Mouse (Mus musculus) embryonic facial prominence, embryonic 10.5 days (tissue): ENCODE data around the gene Lrig1. TPM values are rescaled to one million over a fixed set of nuclear protein-coding genes. Genes with fewer than 3 reads are reported as not detected.
"Not testable (repeated sequence)": the region's sequence is repeated elsewhere in the genome, so short reads cannot be mapped to it uniquely, and the experiment has no call there.

Experiments
- DNase-seq: peaks from one replicate; pipeline ENCODE4 v3.0.0-alpha.2; 2017; ENCODE audit warnings: low spot score
- H3K27ac ChIP-seq: fragments of 300-500 bp; sonication (generic); replicated peaks from 2 replicates; pipeline ENCODE4 v1.5.1; 2016; ENCODE audit warnings: mild to moderate bottlenecking
- H3K27me3 ChIP-seq: fragments of 300-500 bp; sonication (generic); replicated peaks from 2 replicates; pipeline ENCODE4 v1.6.1; 2016; ENCODE audit warnings: low read depth, mild to moderate bottlenecking; ENCODE audit not compliant: poor library complexity, severe bottlenecking
- H3K36me3 ChIP-seq: fragments of 300-500 bp; sonication (generic); replicated peaks from 2 replicates; pipeline ENCODE4 v1.6.1; 2016; ENCODE audit warnings: mild to moderate bottlenecking, moderate library complexity
- H3K4me1 ChIP-seq: fragments of 300-500 bp; sonication (generic); 2 replicates; pipeline ENCODE4 v1.6.1; 2016
- H3K4me3 ChIP-seq: fragments of 300-500 bp; sonication (generic); 2 replicates; pipeline ENCODE4 v1.5.1; 2016; ENCODE audit warnings: mild to moderate bottlenecking, moderate library complexity
- H3K9me3 ChIP-seq: fragments of 300-500 bp; sonication (generic); 2 replicates; pipeline ENCODE4 v1.6.1; 2016; ENCODE audit warnings: mild to moderate bottlenecking
- WGBS: fragments of 180-500 bp; shearing (Covaris S2); methylation state at CpG from one replicate; pipeline ENCODE4 v1.1.7; 2016; 5-methylcytosine and 5-hydroxymethylcytosine counted together
- microRNA-seq: library from miRNA; unstranded; fragments of <30 nt; microRNA quantifications from one replicate; pipeline ENCODE4, GENCODE M21; 2017
- polyA plus RNA-seq: library from polyadenylated mRNA; unstranded; fragments of >200 nt; fragmentation: Nextera tagmentation; extraction: Ambion mirVana; gene quantifications from 2 replicates; pipeline ENCODE4 v1.2.1, GENCODE M21; 2016

Gene Lrig1
- polyA plus RNA-seq, 1 experiment from 2014 or later = 11.8 TPM

DNA sequence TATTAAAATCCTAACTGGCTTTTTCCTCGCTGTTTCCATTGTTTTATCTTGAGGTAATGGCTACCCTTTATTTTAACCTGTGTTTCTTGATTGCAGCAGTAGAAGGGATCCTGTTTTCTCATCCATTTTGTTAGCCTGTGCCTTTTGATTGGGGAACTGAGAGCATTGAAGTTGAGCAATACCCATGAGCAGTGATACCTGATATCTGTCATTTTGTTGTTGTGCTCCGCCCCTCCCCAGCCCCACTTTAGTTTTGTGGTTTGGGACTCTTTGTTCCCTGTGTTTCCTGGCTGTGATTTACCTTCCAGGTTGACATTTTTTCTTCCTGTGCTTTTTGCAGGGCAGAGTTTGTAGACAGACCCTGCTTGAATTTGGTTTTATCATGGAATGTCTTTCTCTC lies 131.9 kb downstream of the Lrig1 start:
- Histone ChIP-seq H3K27ac (no peak overlapping the region), H3K9me3 (peaks cover 5% of the 10 kb centered on the region; the same call in 1 of the 2 replicates), H3K4me1 (peaks cover 1% of the 10 kb centered on the region), H3K4me3 (no peak overlapping the region), H3K27me3 (no peaks in the 10 kb centered on the region), H3K36me3 (no peaks in the 10 kb centered on the region)
- 86% methylated on average over 2 of the region's 2 CpGs for WGBS
- no peak for DNase-seq

DNA sequence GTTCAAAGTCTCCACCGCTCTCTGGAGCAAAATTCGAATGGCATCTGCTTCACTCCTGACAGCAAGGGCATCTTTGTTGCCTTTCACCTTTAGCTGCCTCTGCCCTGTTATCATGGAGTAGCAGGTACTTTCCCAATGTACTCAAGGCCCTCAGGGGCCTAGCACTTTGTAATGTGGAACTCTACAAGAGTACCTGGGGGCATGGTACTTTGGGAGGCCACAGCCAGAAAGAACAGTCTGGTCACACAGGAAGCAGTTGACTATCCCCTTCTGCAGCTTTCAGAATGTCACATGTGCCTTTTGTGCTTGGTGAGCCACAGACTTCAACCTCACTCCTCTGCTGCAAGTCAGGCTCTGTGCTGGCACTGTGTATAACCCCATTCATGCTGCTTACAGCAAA lies 134.2 kb downstream of the Lrig1 start:
- DNase-seq = no peak
- H3K9me3 ChIP-seq = no peaks in the 10 kb centered on the region

DNA sequence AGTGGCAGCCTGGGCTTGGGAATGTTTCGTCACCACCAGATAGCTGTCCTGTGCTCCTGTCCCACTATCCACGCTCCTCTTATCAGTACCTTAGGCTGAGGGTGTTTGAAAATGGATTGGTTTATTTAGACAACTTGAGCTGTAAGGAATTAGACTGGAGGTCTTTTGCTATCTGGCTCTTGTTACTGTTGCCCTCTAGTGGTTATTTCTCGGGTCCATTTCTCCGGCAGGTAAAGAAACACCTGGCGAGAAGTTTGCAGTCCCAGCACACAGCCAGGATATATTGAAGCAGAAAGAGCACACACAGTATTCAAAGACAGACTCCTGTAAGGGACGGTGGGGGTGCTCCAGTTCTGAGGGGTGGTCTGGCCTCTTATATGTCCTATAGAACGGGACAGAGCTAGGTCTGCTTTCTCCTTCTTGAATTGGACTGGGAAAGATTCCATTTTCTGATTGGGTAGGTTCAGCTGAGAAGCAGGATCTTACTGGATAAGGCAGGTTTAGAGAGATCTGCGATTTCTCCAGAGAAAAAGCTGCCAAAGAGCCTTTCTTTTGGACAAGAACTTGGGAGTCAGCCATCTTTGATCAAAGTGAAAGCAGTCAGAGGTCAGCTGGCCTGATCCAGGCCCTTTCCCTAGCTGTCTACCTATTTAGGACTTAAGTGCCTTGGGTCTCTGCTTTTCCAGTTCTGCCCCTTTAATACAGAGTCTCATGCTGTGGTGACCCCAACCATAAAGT lies 136.6 kb downstream of the Lrig1 start:
- Histone ChIP-seq H3K9me3 (no peaks in the 10 kb centered on the region), H3K4me1 (peaks cover 4% of the 10 kb centered on the region), H3K27me3 (no peaks in the 10 kb centered on the region), H3K36me3 (no peaks in the 10 kb centered on the region), H3K4me3 (no peak overlapping the region), H3K27ac (no peak overlapping the region)
- DNase-seq = no peak
- 61% methylated on average over 8 of the region's 8 CpGs for WGBS

More for the DNA sequence above, 134.2 kb downstream of the Lrig1 start:
- Histone ChIP-seq H3K27ac (no peak overlapping the region), H3K36me3 (no peaks in the 10 kb centered on the region), H3K4me3 (no peak overlapping the region), H3K4me1 (peaks cover 4% of the 10 kb centered on the region), H3K27me3 (no peaks in the 10 kb centered on the region)
- 87% methylated on average over 2 of the region's 2 CpGs for whole genome bisulfite sequencing

GRCm38 (mm10) chr6:94561346-94561745 lies 138.6 kb downstream of the Lrig1 start:
- 47% methylated on average over 1 of the region's 1 CpGs for WGBS
- no peak overlapping the region for H3K27ac ChIP-seq
- no peaks in the 10 kb centered on the region for H3K27me3 ChIP-seq
- H3K4me3 ChIP-seq = no peak overlapping the region
- peaks cover 4% of the 10 kb centered on the region for H3K4me1 ChIP-seq
- H3K36me3 ChIP-seq = no peaks in the 10 kb centered on the region
- DNase-seq = no peak
- no peaks in the 10 kb centered on the region for H3K9me3 ChIP-seq

DNA sequence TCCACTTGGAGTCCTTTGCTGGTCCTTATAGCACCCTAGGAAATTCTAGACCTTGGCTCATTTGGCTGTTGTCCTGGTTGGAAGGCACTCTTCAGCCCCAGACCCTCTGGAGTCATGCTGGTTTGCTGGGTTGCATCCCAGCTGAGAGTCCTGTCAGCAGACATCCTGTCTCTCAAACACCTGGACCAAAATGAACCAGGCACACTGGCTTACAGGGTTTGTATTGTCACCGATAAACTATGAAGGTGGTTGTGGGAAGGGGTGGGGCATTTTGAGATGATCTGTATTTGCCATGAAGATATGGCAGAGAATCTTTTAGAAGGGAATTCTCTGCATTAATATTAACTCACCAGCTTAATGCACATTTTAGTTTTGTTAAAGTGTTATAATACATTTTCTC lies 139.1 kb downstream of the Lrig1 start:
- no peaks in the 10 kb centered on the region for H3K27me3 ChIP-seq
- H3K27ac ChIP-seq = no peak overlapping the region
- H3K36me3 ChIP-seq = no peaks in the 10 kb centered on the region
- DNase-seq = no peak
- 90% methylated on average over 1 of the region's 1 CpGs for WGBS
- H3K4me1 ChIP-seq = peaks cover 4% of the 10 kb centered on the region
- no peaks in the 10 kb centered on the region for H3K9me3 ChIP-seq
- H3K4me3 ChIP-seq = no peak overlapping the region

DNA sequence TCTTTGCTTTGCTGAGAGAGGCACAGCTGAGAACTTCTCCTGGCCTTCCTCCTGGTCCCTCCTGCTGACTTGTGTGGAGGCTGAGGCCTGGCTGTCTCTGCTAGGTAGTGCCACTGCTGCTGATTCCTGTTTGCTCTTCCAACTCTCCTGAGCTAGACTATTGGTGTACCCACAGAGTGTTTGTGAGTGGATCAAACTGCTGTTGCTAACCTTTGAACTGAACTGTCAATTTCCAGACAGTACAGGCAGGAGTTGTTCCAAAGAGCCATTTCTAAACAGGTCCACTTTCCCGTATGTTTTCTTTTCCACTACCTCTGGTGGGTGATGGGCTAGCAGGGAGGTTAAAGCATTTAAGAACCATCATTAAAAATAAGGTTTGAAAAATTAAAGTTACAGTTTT lies 141.4 kb downstream of the Lrig1 start:
- DNase-seq, H3K9me3 ChIP-seq, H3K4me3 ChIP-seq, H3K36me3 ChIP-seq, H3K27me3 ChIP-seq, H3K27ac ChIP-seq, H3K4me1 ChIP-seq: not testable (repeated sequence)
- 77% methylated on average over 1 of the region's 1 CpGs for WGBS

Small RNA genes within 50 kb of the gene (microRNA-seq; reads per million reads assigned to microRNA genes)
- gene Mir7041 = not detected

Other genes with a start within 250 kb of the Lrig1 start
- 8.1 and 8.6 TPM in 2 replicates for gene Slc25a26, start 199.8 kb downstream of the Lrig1 start, polyA plus RNA-seq